Mouse (Mus musculus) midbrain, embryonic 11.5 days (tissue): ENCODE data around the gene Ptpn6. TPM values are rescaled to one million over a fixed set of nuclear protein-coding genes. Genes with fewer than 3 reads are reported as not detected.

ENCODE experiments used
- ATAC-seq: fragments of 200-750 bp; cut with Nextera tagmentation; 2 replicates; pipeline ENCODE4 v1.8.0; 2017; ENCODE audit warnings: moderate TSS enrichment, moderate library complexity; ENCODE audit not compliant: low FRiP score
- DNase-seq: peaks from one replicate; pipeline ENCODE4 v3.0.0; 2015; ENCODE audit warnings: low spot score; ENCODE audit errors: missing footprints
- H3K27ac ChIP-seq: fragments of 300-500 bp; sonication (generic); 2 replicates; pipeline ENCODE4 v1.5.1; 2014; ENCODE audit warnings: low read depth, low read length
- H3K27me3 ChIP-seq: fragments of 300-500 bp; sonication (generic); 2 replicates; pipeline ENCODE4 v1.6.1; 2014; ENCODE audit warnings: mild to moderate bottlenecking, low read length, moderate library complexity, mixed read lengths; ENCODE audit not compliant: control insufficient read depth, insufficient read depth
- H3K36me3 ChIP-seq: fragments of 300-500 bp; sonication (generic); 2 replicates; pipeline ENCODE4 v1.6.1; 2014; ENCODE audit warnings: mild to moderate bottlenecking, low read length, moderate library complexity, mixed read lengths; ENCODE audit not compliant: control insufficient read depth, insufficient read depth
- H3K4me1 ChIP-seq: fragments of 300-500 bp; sonication (generic); 2 replicates; pipeline ENCODE4 v1.6.1; 2014; ENCODE audit warnings: low read length; ENCODE audit not compliant: control insufficient read depth, insufficient read depth
- H3K4me2 ChIP-seq: fragments of 300-500 bp; sonication (generic); 2 replicates; pipeline ENCODE4 v1.6.1; 2014; ENCODE audit warnings: mild to moderate bottlenecking, moderate library complexity
- H3K4me3 ChIP-seq: fragments of 300-500 bp; sonication (generic); 2 replicates; pipeline ENCODE4 v1.5.1; 2014; ENCODE audit warnings: low read depth, low read length
- H3K9ac ChIP-seq: fragments of 300-500 bp; sonication (generic); 2 replicates; pipeline ENCODE4 v1.6.1; 2014; ENCODE audit warnings: low read length
- H3K9me3 ChIP-seq: fragments of 300-500 bp; sonication (generic); 2 replicates; pipeline ENCODE4 v1.6.1; 2016; ENCODE audit warnings: low read length; ENCODE audit not compliant: control insufficient read depth
- WGBS: fragments of 180-500 bp; shearing (Covaris S2); extraction: QIAGEN DNeasy Blood & Tissue Kit; methylation state at CpG from one replicate; pipeline ENCODE4 v1.1.7; 2014; 5-methylcytosine and 5-hydroxymethylcytosine counted together
- polyA plus RNA-seq: library from polyadenylated mRNA; unstranded; fragments of >200 nt; fragmentation: Nextera tagmentation; extraction: Ambion mirVana; gene quantifications from 2 replicates; pipeline ENCODE4 v1.2.1, GENCODE M21; 2014

Gene Ptpn6
- polyA plus RNA-seq, 1 experiment from 2014 or later = 5.1 TPM

GRCm38 (mm10) chr6:124757909-124758848 lies 19.7 kb upstream of the Ptpn6 start:
- Histone ChIP-seq H3K36me3 (no peaks in the 10 kb centered on the region), H3K27me3 (no peaks in the 10 kb centered on the region), H3K4me3 (peak overlapping the region; percentile 87), H3K4me2 (peak overlapping the region; percentile 68), H3K27ac (peak overlapping the region; percentile 92), H3K9ac (peak overlapping the region; percentile 85), H3K9me3 (no peaks in the 10 kb centered on the region), H3K4me1 (peaks cover 34% of the 10 kb centered on the region)
- peak; percentile 12; the same call in 1 of the 2 replicates for ATAC-seq
- WGBS = 25% methylated on average over 5 of the region's 5 CpGs
- peak; percentile 97 for DNase-seq

GRCm38 (mm10) chr6:124757351-124757880 lies 18.9 kb upstream of the Ptpn6 start:
- H3K27me3 ChIP-seq = no peaks in the 10 kb centered on the region
- H3K4me2 ChIP-seq = peak overlapping the region; percentile 68
- peak overlapping the region; percentile 87 for H3K4me3 ChIP-seq
- DNase-seq (peak; percentile 92), ATAC-seq (no peak)
- H3K9ac ChIP-seq = peak overlapping the region; percentile 85
- no peaks in the 10 kb centered on the region for H3K9me3 ChIP-seq
- WGBS = 11% methylated on average over 5 of the region's 5 CpGs
- peak overlapping the region; percentile 92 for H3K27ac ChIP-seq
- peaks cover 34% of the 10 kb centered on the region for H3K4me1 ChIP-seq
- no peaks in the 10 kb centered on the region for H3K36me3 ChIP-seq

- ATAC-seq (peak; percentile 77), DNase-seq (peak; percentile 97)
- H3K27me3 ChIP-seq = no peaks in the 10 kb centered on the region
- H3K27ac ChIP-seq = peak overlapping the region; percentile 92
- peak overlapping the region; percentile 68 for H3K4me2 ChIP-seq
- H3K9ac ChIP-seq = peak overlapping the region; percentile 85
- peak overlapping the region; percentile 87 for H3K4me3 ChIP-seq
- no peaks in the 10 kb centered on the region for H3K9me3 ChIP-seq
- H3K4me1 ChIP-seq = peaks cover 34% of the 10 kb centered on the region
- 2% methylated on average over 50 of the region's 54 CpGs for WGBS
- no peaks in the 10 kb centered on the region for H3K36me3 ChIP-seq
Observed at GRCm38 (mm10) chr6:124756652-124757350, 18.3 kb upstream of the Ptpn6 start.

GRCm38 (mm10) chr6:124755831-124756595 lies 17.5 kb upstream of the Ptpn6 start, which contains the start of the genes Gm45234 and Atn1:
Gm45234 (minus strand) TSS chr6:124756021.
Atn1 (minus strand) TSS chr6:124756524.
- WGBS = under 1% methylated on average over 57 of the region's 100 CpGs
- Histone ChIP-seq H3K9me3 (no peaks in the 10 kb centered on the region), H3K9ac (peak within 1 kb of the TSS; percentile 85), H3K4me2 (peak within 1 kb of the TSS; percentile 68), H3K27me3 (no peaks in the 10 kb centered on the region), H3K27ac (peak within 1 kb of the TSS; percentile 92), H3K4me1 (peaks cover 34% of the 10 kb centered on the region), H3K4me3 (peak within 1 kb of the TSS; percentile 87), H3K36me3 (no peaks in the 10 kb centered on the region)
- DNase-seq = peak; percentile 94
- ATAC-seq = peak; percentile 68

- peaks cover 34% of the 10 kb centered on the region for H3K4me1 ChIP-seq
- no peaks in the 10 kb centered on the region for H3K27me3 ChIP-seq
- no peaks in the 10 kb centered on the region for H3K36me3 ChIP-seq
- peak overlapping the region; percentile 85 for H3K9ac ChIP-seq
- DNase-seq (no peak), ATAC-seq (no peak)
- WGBS = 2% methylated on average over 3 of the region's 3 CpGs
- peak overlapping the region; percentile 92; the same call in 1 of the 2 replicates for H3K27ac ChIP-seq
- peak overlapping the region; percentile 87 for H3K4me3 ChIP-seq
- H3K4me2 ChIP-seq = peak overlapping the region; percentile 68
- H3K9me3 ChIP-seq = no peaks in the 10 kb centered on the region
Observed at GRCm38 (mm10) chr6:124755306-124755705, 16.8 kb upstream of the Ptpn6 start.

- DNase-seq (no peak), ATAC-seq (no peak)
- Histone ChIP-seq H3K27ac (no peak overlapping the region), H3K9ac (no peak overlapping the region), H3K4me3 (no peak overlapping the region), H3K36me3 (0 out of 2 replicates have a peak, but pooled peaks cover 4% of the 10 kb centered on the region), H3K27me3 (no peaks in the 10 kb centered on the region), H3K4me2 (no peak overlapping the region), H3K4me1 (peaks cover 31% of the 10 kb centered on the region), H3K9me3 (no peaks in the 10 kb centered on the region)
- 90% methylated on average over 2 of the region's 2 CpGs for WGBS
Observed at GRCm38 (mm10) chr6:124753861-124754260, 15.3 kb upstream of the Ptpn6 start.

- no peak for ATAC-seq
- no peaks in the 10 kb centered on the region for H3K27me3 ChIP-seq
- no peak for DNase-seq
- H3K27ac ChIP-seq = no peak overlapping the region
- peaks cover 22% of the 10 kb centered on the region for H3K4me1 ChIP-seq
- H3K36me3 ChIP-seq = peaks cover 12% of the 10 kb centered on the region
- H3K4me3 ChIP-seq = no peak overlapping the region
- no peak overlapping the region for H3K4me2 ChIP-seq
- H3K9ac ChIP-seq = no peak overlapping the region
- H3K9me3 ChIP-seq = no peaks in the 10 kb centered on the region
- 84% methylated on average over 8 of the region's 8 CpGs for WGBS
Observed at GRCm38 (mm10) chr6:124750405-124750804, 11.9 kb upstream of the Ptpn6 start.
